Mouse (Mus musculus) CH12.LX (cell line): ENCODE results near the gene Kif28.

Experiments
- BHLHE40 ChIP-seq: IDR thresholded peaks from 2 replicates; pipeline ENCODE4 v1.6.1; 2011; ENCODE audit warnings: mild to moderate bottlenecking, low read depth, low read length, improper control_type of control experiment
- CHD1 ChIP-seq: IDR thresholded peaks from 2 replicates; pipeline ENCODE4 v1.6.1; 2012; ENCODE audit warnings: low read depth, low read length, improper control_type of control experiment, inconsistent platforms
- CTCF ChIP-seq, 2 experiments: IDR thresholded peaks in 1 of 2; conservative IDR thresholded peaks in 1 of 2; 2 replicates each; pipeline ENCODE4 v1.5.1; 2011 to 2012; ENCODE audit warnings: low read depth in 2 of 2, low read length in 2 of 2, improper control_type of control experiment in 1 of 2, inconsistent platforms in 1 of 2, mild to moderate bottlenecking in 1 of 2, moderate library complexity in 1 of 2
- HCFC1 ChIP-seq: IDR thresholded peaks from 2 replicates; pipeline ENCODE4 v1.6.1; 2012; ENCODE audit warnings: low read depth, mild to moderate bottlenecking, inconsistent platforms, low read length, improper control_type of control experiment
- IRF4 ChIP-seq: IDR thresholded peaks from 2 replicates; pipeline ENCODE4 v1.6.1; 2014; ENCODE audit warnings: low read depth, mild to moderate bottlenecking, inconsistent platforms, low read length, improper control_type of control experiment
- MAFK ChIP-seq: IDR thresholded peaks from 2 replicates; pipeline ENCODE4 v1.6.1; 2011; ENCODE audit warnings: low read length, improper control_type of control experiment; ENCODE audit not compliant: insufficient replicate concordance
- MAX ChIP-seq: IDR thresholded peaks from 2 replicates; pipeline ENCODE4 v1.6.1; 2011; ENCODE audit warnings: low read length, improper control_type of control experiment
- MYC ChIP-seq: IDR thresholded peaks from 2 replicates; pipeline ENCODE4 v1.6.1; 2011; ENCODE audit warnings: low read depth, mild to moderate bottlenecking, improper control_type of control experiment, low read length
- POLR2A ChIP-seq: IDR thresholded peaks from 2 replicates; pipeline ENCODE4 v1.6.1; 2011; ENCODE audit warnings: low read depth, mild to moderate bottlenecking, improper control_type of control experiment, low read length
- SIN3A ChIP-seq: IDR thresholded peaks from 2 replicates; pipeline ENCODE4 v1.6.1; 2012; ENCODE audit warnings: low read length, improper control_type of control experiment, inconsistent platforms
- USF1 ChIP-seq: IDR thresholded peaks from 2 replicates; pipeline ENCODE4 v1.6.1; 2014; ENCODE audit warnings: low read depth, mild to moderate bottlenecking, inconsistent platforms, low read length, improper control_type of control experiment
- USF2 ChIP-seq: conservative IDR thresholded peaks from 2 replicates; pipeline ENCODE4 v1.6.1; 2011; ENCODE audit warnings: low read depth, low read length, improper control_type of control experiment
- ZNF384 ChIP-seq: IDR thresholded peaks from 2 replicates; pipeline ENCODE4 v1.6.1; 2012; ENCODE audit warnings: low read depth, low read length, improper control_type of control experiment, inconsistent platforms

- TF ChIP-seq IRF4 = no peak
- TF ChIP-seq USF1 = no peak
- no peak for TF ChIP-seq CHD1
- no peak for TF ChIP-seq BHLHE40
- TF ChIP-seq MAX = no peak
- no peak for TF ChIP-seq ZNF384
- TF ChIP-seq CTCF (conservative IDR thresholded peaks at IDR 0.05 in 1 of 2, IDR thresholded peaks at IDR 0.05 in 1 of 2; ENCODE audit: low read depth in 2 of 2, low read length in 2 of 2) = no peak
- TF ChIP-seq HCFC1 = no peak
- TF ChIP-seq POLR2A = no peak
- no peak for TF ChIP-seq USF2
- TF ChIP-seq SIN3A = no peak
- TF ChIP-seq MYC = no peak
- TF ChIP-seq MAFK = no peak
Observed at GRCm38 (mm10) chr1:179686348-179686747, 58.7 kb downstream of the Kif28 start.
